Mouse (Mus musculus): Measurements from ENCODE around the gene Klhl36. TPM values are rescaled to one million over a fixed set of nuclear protein-coding genes. Genes with fewer than 3 reads are reported as not detected.
A peak's percentile ranks its signal among the peaks of the same experiment; 100 is the strongest.
"Not testable (repeated sequence)": the region's sequence is repeated elsewhere in the genome, so short reads cannot be mapped to it uniquely, and the experiment has no call there.

Klhl36 gene
- total RNA-seq, 2 experiments from 2014 or later: 5.4 to 6.0 TPM

GRCm38 (mm10) chr8:119832101-119832617 is 29.9 kb upstream of the Klhl36 start:
- intact Hi-C loops (cut with DNase I): no loop called here
- no peak for DNase-seq (ENCODE audit: low spot score in 2 of 2)

DNA sequence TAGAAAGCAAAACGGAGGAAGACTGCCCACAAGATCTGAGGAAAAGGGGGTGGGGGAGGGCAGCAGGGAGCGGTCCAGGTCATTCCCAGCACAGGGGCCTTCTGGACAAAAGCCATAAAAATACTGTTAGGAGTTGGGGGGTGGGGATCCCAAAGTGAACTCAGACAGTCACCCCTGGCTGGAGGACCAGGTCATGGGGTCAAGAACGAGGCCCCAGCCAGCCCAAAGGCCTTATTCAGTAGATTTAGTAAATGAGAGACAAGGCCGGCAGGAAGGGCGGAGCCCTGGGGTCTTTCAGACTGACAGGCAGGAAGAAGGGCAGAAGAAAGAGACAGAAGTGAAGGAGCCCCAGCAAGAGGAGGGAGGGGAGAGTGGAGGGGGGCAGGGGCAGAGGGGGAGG is 29.1 kb upstream of the Klhl36 start:
- DNase-seq (ENCODE audit: low spot score in 2 of 2): no peak
- intact Hi-C loops (cut with DNase I): no loop called here

DNA sequence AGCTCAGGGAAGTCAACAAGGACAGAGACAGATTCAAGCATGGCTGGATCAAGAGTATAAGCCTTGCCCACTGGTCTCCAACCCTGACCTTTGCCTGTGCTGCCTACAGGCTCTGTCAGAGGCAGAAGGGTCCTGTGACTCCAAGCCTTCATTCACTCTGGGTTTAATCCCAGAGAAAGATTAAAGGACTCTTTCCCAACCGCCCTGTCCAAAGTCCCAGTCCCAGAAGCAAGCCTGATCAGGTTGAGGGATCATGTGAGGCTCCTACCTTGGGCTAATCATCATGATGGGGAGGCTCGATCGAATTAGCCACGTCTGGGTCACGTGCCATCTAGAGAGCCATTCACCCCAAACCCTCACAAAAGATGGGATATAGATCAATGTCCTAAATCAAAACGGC is 27.4 kb upstream of the Klhl36 start:
- intact Hi-C loops (cut with DNase I): no loop called here
- no peak for DNase-seq (ENCODE audit: low spot score in 2 of 2)

- intact Hi-C loops (cut with DNase I): no loop called here
- DNase-seq (ENCODE audit: low spot score in 2 of 2): peak in 1 of 2 experiments; percentile 67
Measured at GRCm38 (mm10) chr8:119835270-119835669, 26.8 kb upstream of the Klhl36 start.

DNA sequence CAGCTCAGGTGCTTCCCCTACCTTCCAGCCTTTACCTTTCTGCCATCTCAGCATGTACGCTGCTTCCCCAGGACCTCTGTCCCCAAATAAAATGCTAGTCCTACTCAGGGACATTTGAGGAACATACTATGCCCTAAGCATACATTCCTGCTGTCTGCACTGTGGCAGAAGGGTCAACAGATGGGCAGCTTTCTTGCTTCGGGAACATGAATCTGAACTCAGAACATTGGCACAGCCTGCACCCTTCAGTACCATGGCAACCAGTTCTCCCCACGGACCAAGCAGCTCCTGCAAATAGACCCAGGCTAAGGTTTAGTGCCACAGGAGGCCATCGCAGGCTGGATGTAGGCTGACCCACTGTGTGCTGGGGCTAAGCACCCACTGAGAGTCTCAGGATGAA is 25.2 kb upstream of the Klhl36 start:
- intact Hi-C loops (cut with DNase I): no loop called here
- DNase-seq (ENCODE audit: low spot score in 2 of 2): no peak

DNA sequence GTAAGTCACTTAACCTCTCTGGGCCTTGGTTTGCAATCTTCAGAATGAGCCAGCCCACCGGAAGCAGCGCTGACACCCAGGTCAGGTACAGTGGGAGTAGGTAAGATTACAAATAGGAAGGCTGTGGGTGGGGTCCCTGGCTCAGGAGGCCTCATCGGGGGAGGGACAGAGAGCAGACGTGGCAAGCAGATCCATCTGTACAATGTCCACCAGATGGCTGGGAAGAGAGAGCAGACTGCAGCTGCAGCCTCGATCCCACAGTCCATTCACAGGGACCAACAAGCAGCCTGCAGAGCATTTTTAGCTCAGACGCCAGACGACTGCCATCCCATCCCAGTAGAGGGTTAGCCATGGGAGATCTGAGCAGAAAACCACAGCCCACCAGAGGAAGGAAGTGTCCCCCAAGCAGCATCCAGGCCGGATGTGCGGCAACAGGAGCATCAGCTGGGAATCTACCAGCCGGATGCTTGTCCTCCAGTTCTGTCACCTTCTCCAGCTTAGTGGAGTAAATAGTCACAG is 24.5 kb upstream of the Klhl36 start:
- peak in 1 of 2 experiments; percentile 68 for DNase-seq (ENCODE audit: low spot score in 2 of 2)
- intact Hi-C loops (cut with DNase I): no loop called here

DNA sequence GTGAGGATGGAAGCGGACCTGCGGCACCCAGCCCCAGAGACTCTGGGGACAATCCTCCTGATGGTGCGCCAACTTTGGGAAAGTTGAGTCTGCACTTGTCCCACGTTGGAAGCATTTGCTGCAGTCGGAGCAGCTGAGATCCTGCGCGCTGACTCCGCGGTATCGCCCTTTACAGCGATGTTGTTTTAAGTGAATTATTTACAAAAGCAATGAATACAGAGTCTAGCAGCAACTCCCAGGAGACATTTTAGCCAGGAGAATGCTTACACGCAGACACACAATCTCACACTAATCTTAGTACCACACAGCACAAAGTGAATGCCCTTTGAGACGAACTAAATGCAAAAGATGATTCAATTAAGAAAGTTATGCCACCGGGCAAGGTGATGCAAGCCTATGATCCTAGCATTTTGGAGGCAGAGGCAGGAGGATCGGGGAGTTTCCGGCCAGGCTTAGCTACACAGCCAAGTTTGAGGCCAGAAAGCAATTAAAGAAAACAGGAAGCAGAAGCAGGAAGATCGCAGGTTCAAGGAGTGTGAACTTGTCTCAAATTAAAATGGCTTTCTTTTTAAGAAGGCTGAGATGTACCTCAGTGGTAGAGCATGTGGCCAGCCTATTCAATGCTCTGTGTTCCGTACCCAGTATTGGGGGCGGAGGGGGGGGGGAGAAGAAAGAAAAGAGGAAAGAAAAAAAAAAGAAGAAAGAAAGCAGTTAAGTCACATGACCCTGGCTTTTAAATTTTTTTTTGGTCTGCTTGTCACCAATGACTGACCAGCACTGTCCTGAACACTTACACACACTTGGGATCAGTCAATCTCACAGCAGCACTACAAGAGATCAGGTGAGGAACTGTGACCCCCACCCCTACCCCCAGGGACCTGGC is 23.7 kb upstream of the Klhl36 start:
- intact Hi-C loops (cut with DNase I): no loop called here
- DNase-seq (ENCODE audit: low spot score in 2 of 2): no peak

GRCm38 (mm10) chr8:119838983-119839340 is 23.1 kb upstream of the Klhl36 start:
- no peak for DNase-seq (ENCODE audit: low spot score in 2 of 2)
- intact Hi-C loops (cut with DNase I): no loop called here

- DNase-seq (ENCODE audit: low spot score in 2 of 2): no peak
- intact Hi-C loops (cut with DNase I): loop anchor here (2.0 to 10.0 kb wide), 3 partner anchors 27 to 405 kb away; partner anchors contain the start of gene Osgin1
Measured at GRCm38 (mm10) chr8:119839419-119840021, 22.5 kb upstream of the Klhl36 start.

GRCm38 (mm10) chr8:119840275-119840808 is 21.7 kb upstream of the Klhl36 start, which contains the start of gene Cotl1:
Gene Cotl1 (minus strand): TSS chr8:119840544.
- intact Hi-C loops (cut with DNase I): loop anchor here (2.0 to 10.0 kb wide), 3 partner anchors 28 to 406 kb away; partner anchors contain the start of gene Osgin1
- DNase-seq (ENCODE audit: low spot score in 2 of 2): peak; percentile 98 to 99

GRCm38 (mm10) chr8:119840905-119841411 is 21.1 kb upstream of the Klhl36 start:
- no peak for DNase-seq (ENCODE audit: low spot score in 2 of 2)
- intact Hi-C loops (cut with DNase I): loop anchor here (2.0 to 10.0 kb wide), 3 partner anchors 28 to 406 kb away; partner anchors contain the start of gene Osgin1

- intact Hi-C loops (cut with DNase I): loop anchor here (1.0 to 10.0 kb wide), 3 partner anchors 61 to 409 kb away; partner anchors contain the start of gene Osgin1
- DNase-seq (ENCODE audit: low spot score in 2 of 2): peak; percentile 83 to 84
Measured at GRCm38 (mm10) chr8:119843444-119843843, 18.6 kb upstream of the Klhl36 start.

- no peak for DNase-seq (ENCODE audit: low spot score in 2 of 2)
Measured at GRCm38 (mm10) chr8:119844577-119844976, 17.5 kb upstream of the Klhl36 start.

DNA sequence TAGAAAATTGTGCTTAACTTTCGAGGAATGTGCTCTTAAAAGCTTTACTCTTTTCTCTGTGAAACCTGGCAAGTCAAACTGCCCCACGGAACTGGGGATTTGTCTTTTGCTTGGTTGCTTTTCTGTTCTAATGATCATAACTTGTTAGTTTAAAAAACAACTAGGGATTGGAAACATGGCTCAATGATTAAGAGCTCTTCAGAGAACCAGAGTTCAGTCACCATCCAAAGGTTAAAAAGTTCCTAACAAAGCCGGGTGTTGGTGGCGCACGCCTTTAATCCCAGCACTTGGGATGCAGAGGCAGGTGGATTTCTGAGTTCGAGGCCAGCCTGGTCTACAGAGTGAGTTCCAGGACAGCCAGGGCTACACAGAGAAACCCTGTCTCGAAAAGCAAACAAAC is 16.3 kb upstream of the Klhl36 start:
- not testable (repeated sequence) for DNase-seq (ENCODE audit: low spot score in 2 of 2)
- intact Hi-C loops (cut with DNase I): loop anchor here (10.0 kb wide), 1 partner anchor 411 kb away; the partner anchor contains the start of gene Osgin1

More at GRCm38 (mm10) chr8:119844577-119844976, 17.5 kb upstream of the Klhl36 start:
- intact Hi-C loops (cut with DNase I): loop anchor here (5.0 to 10.0 kb wide), 2 partner anchors 157 to 410 kb away; partner anchors contain the start of gene Osgin1

DNA sequence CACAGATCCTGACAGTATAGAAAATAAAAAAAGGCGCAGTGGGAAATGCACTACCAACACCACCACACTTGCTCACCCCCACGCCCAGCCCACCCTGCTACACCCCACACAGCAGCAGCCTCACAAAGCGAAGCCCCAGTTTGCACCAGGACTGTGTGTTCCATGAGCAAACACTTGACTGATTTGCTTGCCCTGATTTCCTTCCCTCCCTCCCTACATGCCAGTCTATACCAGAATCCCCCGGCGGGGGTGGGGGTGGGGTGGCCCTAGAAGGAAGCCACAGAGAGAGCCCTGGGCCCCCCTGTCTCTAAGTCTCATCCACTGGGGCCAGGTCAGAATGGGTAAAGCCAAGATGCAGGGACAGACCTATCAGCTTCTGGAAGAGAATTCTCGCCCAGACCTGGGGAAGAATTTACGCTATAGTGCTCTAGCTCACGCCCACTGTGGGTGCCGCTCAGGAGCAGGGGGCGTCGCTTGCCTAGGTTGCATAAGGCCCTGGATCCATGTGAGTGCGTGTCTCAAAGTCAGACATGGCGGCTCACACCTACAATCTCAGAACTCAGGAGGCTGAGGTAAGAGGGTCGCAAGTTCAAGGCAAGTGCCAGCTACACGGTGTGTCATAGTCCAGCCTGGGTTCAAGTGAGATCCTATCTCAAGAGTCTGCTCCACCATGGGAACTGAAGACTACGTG is 14.7 kb upstream of the Klhl36 start:
- intact Hi-C loops (cut with DNase I): loop anchor here (10.0 kb wide), 1 partner anchor 413 kb away; the partner anchor contains the start of gene Osgin1
- DNase-seq (ENCODE audit: low spot score in 2 of 2): no peak

GRCm38 (mm10) chr8:119853521-119853920 is 8.5 kb upstream of the Klhl36 start:
- intact Hi-C loops (cut with DNase I): no loop called here
- DNase-seq (ENCODE audit: low spot score in 2 of 2): no peak

GRCm38 (mm10) chr8:119854035-119854434 is 8.0 kb upstream of the Klhl36 start:
- intact Hi-C loops (cut with DNase I): no loop called here
- no peak for DNase-seq (ENCODE audit: low spot score in 2 of 2)

DNA sequence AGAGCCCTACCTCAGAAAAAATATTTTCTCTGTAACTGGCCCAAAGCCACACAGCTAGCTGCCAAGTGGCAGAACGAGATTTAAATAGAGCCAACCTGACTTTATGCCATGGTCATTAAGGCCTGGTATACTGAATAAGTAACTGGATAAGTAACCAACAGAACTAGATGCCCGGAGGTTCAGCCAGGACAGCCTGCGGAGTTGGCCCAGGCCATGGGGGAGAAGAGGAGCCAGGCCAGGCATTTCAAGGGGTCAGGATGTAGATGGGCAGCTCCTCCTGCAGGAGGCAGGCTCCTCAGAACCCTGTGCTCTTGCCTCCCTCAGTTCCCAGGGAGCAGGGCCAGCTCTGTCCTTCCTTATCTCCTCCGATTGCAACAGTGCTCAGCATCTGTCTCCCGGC is 6.4 kb upstream of the Klhl36 start:
- intact Hi-C loops (cut with DNase I): no loop called here
- DNase-seq (ENCODE audit: low spot score in 2 of 2): no peak

- intact Hi-C loops (cut with DNase I): no loop called here
- DNase-seq (ENCODE audit: low spot score in 2 of 2): no peak
Measured at GRCm38 (mm10) chr8:119857767-119858166, 4.3 kb upstream of the Klhl36 start.
